Mouse (Mus musculus) layer of hippocampus, adult 9-10 months (tissue): Measurements from ENCODE around the gene Map3k3.
"Not testable (repeated sequence)": the region's sequence is repeated elsewhere in the genome, so short reads cannot be mapped to it uniquely, and the experiment has no call there.

Source experiments
- DNase-seq: peaks from one replicate; pipeline ENCODE4 v3.0.0; 2022; ENCODE audit warnings: low spot score

Map3k3 gene

GRCm38 (mm10) chr11:106084911-106085561, 623 bp downstream of the Map3k3 start:
- DNase-seq: peak; percentile 22

GRCm38 (mm10) chr11:106098223-106098622, 13.8 kb downstream of the Map3k3 start:
- DNase-seq: no peak

- no peak for DNase-seq
Measured at GRCm38 (mm10) chr11:106102866-106103265, 18.5 kb downstream of the Map3k3 start.

GRCm38 (mm10) chr11:106106047-106106587, 21.7 kb downstream of the Map3k3 start:
- DNase-seq: no peak

GRCm38 (mm10) chr11:106111688-106112087, 27.3 kb downstream of the Map3k3 start:
- DNase-seq: no peak

GRCm38 (mm10) chr11:106122221-106122620, 37.8 kb downstream of the Map3k3 start:
- no peak for DNase-seq

- no peak for DNase-seq
Measured at GRCm38 (mm10) chr11:106122736-106123135, 38.3 kb downstream of the Map3k3 start.

GRCm38 (mm10) chr11:106124784-106125183, 40.4 kb downstream of the Map3k3 start:
- no peak for DNase-seq

- DNase-seq: no peak
Measured at GRCm38 (mm10) chr11:106125827-106126226, 41.4 kb downstream of the Map3k3 start.

GRCm38 (mm10) chr11:106126727-106127373, 42.4 kb downstream of the Map3k3 start:
- not testable (repeated sequence) for DNase-seq

- DNase-seq: no peak
Measured at GRCm38 (mm10) chr11:106129477-106129876, 45.1 kb downstream of the Map3k3 start.

- no peak for DNase-seq
Measured at GRCm38 (mm10) chr11:106132516-106132915, 48.1 kb downstream of the Map3k3 start.

GRCm38 (mm10) chr11:106134580-106135528, 50.4 kb downstream of the Map3k3 start:
- DNase-seq: no peak

GRCm38 (mm10) chr11:106151219-106151618, 66.8 kb downstream of the Map3k3 start:
- DNase-seq: no peak

GRCm38 (mm10) chr11:106152132-106152531, 67.7 kb downstream of the Map3k3 start:
- DNase-seq: no peak

- no peak for DNase-seq
Measured at GRCm38 (mm10) chr11:106154091-106154490, 69.7 kb downstream of the Map3k3 start.

GRCm38 (mm10) chr11:106154770-106155169, 70.4 kb downstream of the Map3k3 start:
- no peak for DNase-seq

- DNase-seq: no peak
Measured at GRCm38 (mm10) chr11:106155761-106156160, 71.3 kb downstream of the Map3k3 start.

GRCm38 (mm10) chr11:106156257-106156656, 71.8 kb downstream of the Map3k3 start:
- no peak for DNase-seq

- DNase-seq: no peak
Measured at GRCm38 (mm10) chr11:106157154-106157553, 72.7 kb downstream of the Map3k3 start.

GRCm38 (mm10) chr11:106158081-106158929, 73.9 kb downstream of the Map3k3 start:
- DNase-seq: no peak

- no peak for DNase-seq
Measured at GRCm38 (mm10) chr11:106158930-106159215, 74.5 kb downstream of the Map3k3 start.
